Mouse (Mus musculus) mouse trophoblast stem cell (cell line): ENCODE results near the gene Mustn1.

Experiments used
- in situ Hi-C, 2 experiments: fragments of 300-500 bp; cut with MseI, MboI; formaldehyde crosslinking; loops; 2 replicates in 1 of 2; 3 replicates in 1 of 2; pipeline ENCODE4 v1.15.1; 2025

Gene Mustn1

GRCm38 (mm10) chr14:30879794-30880193, 794 bp downstream of the Mustn1 start:
- in situ Hi-C loops = no loop called here

GRCm38 (mm10) chr14:30880251-30880650, 1.3 kb downstream of the Mustn1 start:
- in situ Hi-C loops = no loop called here

GRCm38 (mm10) chr14:30880811-30881717, 2.1 kb downstream of the Mustn1 start:
- in situ Hi-C loops = no loop called here

- in situ Hi-C loops = no loop called here
Measured at GRCm38 (mm10) chr14:30881718-30882108, 2.7 kb downstream of the Mustn1 start.

- in situ Hi-C loops = no loop called here
Measured at GRCm38 (mm10) chr14:30885298-30885697, 6.3 kb downstream of the Mustn1 start.

GRCm38 (mm10) chr14:30886204-30886603, 7.2 kb downstream of the Mustn1 start, which contains the start of gene Itih4:
Gene Itih4 (plus strand): TSS chr14:30886476.
- in situ Hi-C loops = no loop called here

- in situ Hi-C loops = no loop called here
Measured at GRCm38 (mm10) chr14:30888271-30888732, 9.3 kb downstream of the Mustn1 start.

GRCm38 (mm10) chr14:30899972-30900371, 21.0 kb downstream of the Mustn1 start:
- in situ Hi-C loops = no loop called here

- in situ Hi-C loops = no loop called here
Measured at GRCm38 (mm10) chr14:30902628-30903027, 23.6 kb downstream of the Mustn1 start.

- in situ Hi-C loops = no loop called here
Measured at GRCm38 (mm10) chr14:30903036-30903435, 24.0 kb downstream of the Mustn1 start.

GRCm38 (mm10) chr14:30904307-30904706, 25.3 kb downstream of the Mustn1 start:
- in situ Hi-C loops = no loop called here

GRCm38 (mm10) chr14:30906001-30906400, 27.0 kb downstream of the Mustn1 start:
- in situ Hi-C loops = no loop called here

- in situ Hi-C loops = no loop called here
Measured at GRCm38 (mm10) chr14:30907814-30908265, 28.8 kb downstream of the Mustn1 start.

- in situ Hi-C loops = no loop called here
Measured at GRCm38 (mm10) chr14:30911141-30911540, 32.1 kb downstream of the Mustn1 start.

GRCm38 (mm10) chr14:30912641-30913040, 33.6 kb downstream of the Mustn1 start:
- in situ Hi-C loops = no loop called here

- in situ Hi-C loops = no loop called here
Measured at GRCm38 (mm10) chr14:30913404-30913803, 34.4 kb downstream of the Mustn1 start.

GRCm38 (mm10) chr14:30916516-30916915, 37.5 kb downstream of the Mustn1 start:
- in situ Hi-C loops = no loop called here

- in situ Hi-C loops = no loop called here
Measured at GRCm38 (mm10) chr14:30922053-30922670, 43.2 kb downstream of the Mustn1 start.

- in situ Hi-C loops = no loop called here
Measured at GRCm38 (mm10) chr14:30923375-30924105, 44.5 kb downstream of the Mustn1 start, which contains the start of gene Itih3. Gene Itih3 (minus strand): TSS chr14:30923760.

GRCm38 (mm10) chr14:30925492-30925891, 46.5 kb downstream of the Mustn1 start:
- in situ Hi-C loops = no loop called here

- in situ Hi-C loops = no loop called here
Measured at GRCm38 (mm10) chr14:30930386-30930785, 51.4 kb downstream of the Mustn1 start.
